Mouse (Mus musculus) CH12F3 (cell line): ENCODE measurements around the gene Bag6.

Source experiments
- in situ Hi-C: fragments of 300-500 bp; cut with MboI; formaldehyde crosslinking; loops from 2 replicates; pipeline ENCODE4 v1.14.3; 2020; ENCODE audit warnings: low sequenced_read_pairs

The Bag6 gene

GRCm38 (mm10) chr17:35146139-35146538 is 11.2 kb downstream of the Bag6 start:
- in situ Hi-C loops: no loop called here

- in situ Hi-C loops: no loop called here
Measured at GRCm38 (mm10) chr17:35147348-35147747, 12.4 kb downstream of the Bag6 start.

- in situ Hi-C loops: no loop called here
Measured at GRCm38 (mm10) chr17:35147922-35148639, 13.1 kb downstream of the Bag6 start.

GRCm38 (mm10) chr17:35152121-35152520 is 17.1 kb downstream of the Bag6 start:
- in situ Hi-C loops: no loop called here

- in situ Hi-C loops: no loop called here
Measured at GRCm38 (mm10) chr17:35153077-35153476, 18.1 kb downstream of the Bag6 start.

GRCm38 (mm10) chr17:35153931-35154330 is 19.0 kb downstream of the Bag6 start:
- in situ Hi-C loops: no loop called here

GRCm38 (mm10) chr17:35154616-35155015 is 19.6 kb downstream of the Bag6 start:
- in situ Hi-C loops: no loop called here

- in situ Hi-C loops: no loop called here
Measured at GRCm38 (mm10) chr17:35155451-35155850, 20.5 kb downstream of the Bag6 start.

- in situ Hi-C loops: no loop called here
Measured at GRCm38 (mm10) chr17:35156461-35157200, 21.7 kb downstream of the Bag6 start.

GRCm38 (mm10) chr17:35157254-35157653 is 22.3 kb downstream of the Bag6 start:
- in situ Hi-C loops: no loop called here

GRCm38 (mm10) chr17:35157661-35158175 is 22.7 kb downstream of the Bag6 start:
- in situ Hi-C loops: no loop called here

GRCm38 (mm10) chr17:35158850-35159593 is 24.0 kb downstream of the Bag6 start:
- in situ Hi-C loops: no loop called here

GRCm38 (mm10) chr17:35159638-35160037 is 24.7 kb downstream of the Bag6 start:
- in situ Hi-C loops: no loop called here

- in situ Hi-C loops: no loop called here
Measured at GRCm38 (mm10) chr17:35161421-35161820, 26.4 kb downstream of the Bag6 start.

GRCm38 (mm10) chr17:35162121-35162520 is 27.1 kb downstream of the Bag6 start:
- in situ Hi-C loops: no loop called here

GRCm38 (mm10) chr17:35162730-35163129 is 27.8 kb downstream of the Bag6 start:
- in situ Hi-C loops: no loop called here

GRCm38 (mm10) chr17:35163326-35164081 is 28.5 kb downstream of the Bag6 start:
- in situ Hi-C loops: no loop called here

- in situ Hi-C loops: no loop called here
Measured at GRCm38 (mm10) chr17:35164218-35164567, 29.2 kb downstream of the Bag6 start.

GRCm38 (mm10) chr17:35164568-35165450 is 29.8 kb downstream of the Bag6 start, which contains the start of gene Prrc2a:
Gene Prrc2a (minus strand): TSS chr17:35164897.
- in situ Hi-C loops: loop anchor here (5.0 kb wide), 1 partner anchor 67 kb away; the partner anchor contains the start of gene Atp6v1g2
